Mouse (Mus musculus): ENCODE data around the gene Sar1a.

GRCm38 (mm10) chr10:61720331-61720730 is 40.2 kb downstream of the Sar1a start:
- TF ChIP-seq HCFC1 (IDR thresholded peaks at IDR 0.05; ENCODE audit: borderline replicate concordance, insufficient read depth, low read length) (no peak), ZC3H11A (IDR thresholded peaks at IDR 0.05; ENCODE audit: borderline replicate concordance, low read depth, low read length) (no peak), ZNF384 (IDR thresholded peaks at IDR 0.05; ENCODE audit: low read depth, low read length) (no peak), CHD2 (IDR thresholded peaks at IDR 0.05; ENCODE audit: low read depth, low read length) (no peak), MAFK (IDR thresholded peaks at IDR 0.05; ENCODE audit: insufficient read depth, low read depth, low read length) (no peak)
